Mouse (Mus musculus): ENCODE data around the gene Fap. TPM values are rescaled to one million over a fixed set of nuclear protein-coding genes. Genes with fewer than 3 reads are reported as not detected.
A peak's percentile ranks its signal among the peaks of the same experiment; 100 is the strongest.

The Fap gene
- polyA plus RNA-seq, 1 experiment from 2014 or later, result 4.6 TPM

DNA sequence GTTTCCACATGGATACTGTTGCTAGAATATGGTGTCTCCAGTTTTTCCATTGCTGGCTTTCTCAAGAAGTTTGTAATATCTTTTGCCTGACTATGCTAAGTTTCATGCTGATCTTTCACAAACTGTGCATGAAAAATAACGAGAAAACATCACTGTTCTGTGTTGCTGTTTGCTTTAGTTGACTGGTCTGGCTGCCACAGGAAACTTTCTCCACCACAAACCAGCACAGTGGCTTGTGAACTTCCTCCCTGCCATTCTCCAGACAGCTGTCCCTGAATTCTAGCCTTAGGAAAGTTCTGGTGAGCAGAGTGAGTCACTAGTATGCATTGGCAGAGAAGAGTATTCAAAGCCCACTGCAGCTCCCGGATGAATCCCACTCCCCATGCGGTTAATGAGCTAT lies 1.1 kb upstream of the Fap start:
- no peak for ATAC-seq (replicated peaks; ENCODE audit: insufficient number of reproducible peaks, insufficient read depth, low FRiP score, low read depth)
- WGBS, result 70% methylated on average over 3 of the region's 3 CpGs

DNA sequence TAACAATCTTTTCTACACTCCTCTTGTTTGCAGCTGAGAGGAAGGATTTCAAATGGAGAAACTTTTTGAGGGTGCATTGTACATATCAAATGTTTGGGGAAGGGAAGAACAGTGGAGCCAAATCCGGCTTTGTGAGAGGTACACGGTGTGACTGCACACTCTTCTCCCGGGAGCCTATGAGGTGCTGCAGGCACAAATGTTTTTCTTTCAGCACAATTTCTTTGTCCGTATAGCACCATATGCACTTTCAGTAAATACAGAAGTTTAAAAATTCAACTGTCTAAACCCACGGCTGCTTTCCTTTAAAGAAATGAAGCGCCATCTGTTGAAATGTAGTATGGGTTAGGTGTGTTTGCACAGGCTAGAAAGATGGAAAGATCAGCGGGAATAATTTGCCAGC lies 375 bp upstream of the Fap start:
- no peak overlapping the region for H3K9ac ChIP-seq
- WGBS, result 68% methylated on average over 7 of the region's 7 CpGs
- H3K4me2 ChIP-seq, result no peak overlapping the region
- H3K4me3 ChIP-seq, result no peak overlapping the region
- H3K9me3 ChIP-seq (replicated peaks), result no peaks in the 10 kb centered on the region
- H3K4me1 ChIP-seq (replicated peaks), result no peaks in the 10 kb centered on the region
- H3K36me3 ChIP-seq, result no peaks in the 10 kb centered on the region
- 0 out of 2 replicates have a peak overlapping the region, but pooled peaks have one; percentile 68 for H3K27ac ChIP-seq
- no peak for ATAC-seq (replicated peaks; ENCODE audit: insufficient number of reproducible peaks, insufficient read depth, low FRiP score, low read depth)
- no peaks in the 10 kb centered on the region for H3K27me3 ChIP-seq

More for the DNA sequence above, 1.1 kb upstream of the Fap start:
- no peaks in the 10 kb centered on the region for H3K36me3 ChIP-seq
- H3K9me3 ChIP-seq (replicated peaks), result no peaks in the 10 kb centered on the region
- H3K4me2 ChIP-seq, result no peak overlapping the region
- H3K4me1 ChIP-seq (replicated peaks), result no peaks in the 10 kb centered on the region
- no peaks in the 10 kb centered on the region for H3K27me3 ChIP-seq
- no peak overlapping the region for H3K9ac ChIP-seq
- no peak overlapping the region for H3K27ac ChIP-seq
- H3K4me3 ChIP-seq, result no peak overlapping the region

DNA sequence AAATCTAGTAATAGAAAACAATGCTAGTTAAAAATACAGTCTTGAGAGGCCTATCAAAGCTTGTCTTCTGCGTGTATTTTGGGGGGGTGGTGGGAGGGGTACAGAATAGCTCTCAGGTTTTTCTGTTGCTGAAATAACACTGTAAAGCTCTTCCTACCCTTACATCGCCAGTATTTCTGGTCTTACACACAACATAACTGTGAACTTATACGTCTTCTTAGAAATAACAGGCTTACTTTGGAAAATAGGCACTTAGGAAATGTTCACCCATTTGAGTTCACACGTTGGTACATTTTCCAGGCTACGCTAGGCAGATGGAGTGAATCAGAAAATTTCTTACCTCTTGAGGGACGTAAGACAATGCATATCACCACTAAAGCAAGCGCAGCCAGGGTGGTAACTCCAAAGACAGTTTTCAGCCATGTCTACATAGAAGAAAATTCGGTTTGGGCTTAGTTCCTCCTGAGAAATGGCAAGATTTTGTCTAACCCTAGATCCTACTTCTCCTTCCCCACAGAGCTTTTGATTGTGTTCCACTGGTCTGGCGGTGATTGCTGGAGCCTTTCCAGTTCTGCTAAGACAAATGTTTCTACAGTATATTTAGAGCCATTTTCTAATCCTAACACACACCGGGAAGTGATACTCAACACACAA lies 649 bp downstream of the Fap start:
- Histone ChIP-seq H3K9me3 (replicated peaks) (no peaks in the 10 kb centered on the region), H3K36me3 (no peaks in the 10 kb centered on the region), H3K4me3 (peak overlapping the region; percentile 30), H3K4me2 (peak overlapping the region; percentile 21; the same call in 1 of the 2 replicates), H3K4me1 (replicated peaks) (no peaks in the 10 kb centered on the region), H3K27ac (peak overlapping the region; percentile 68; the same call in 1 of the 2 replicates), H3K27me3 (no peaks in the 10 kb centered on the region), H3K9ac (no peak overlapping the region)
- WGBS, result 69% methylated on average over 10 of the region's 10 CpGs
- ATAC-seq (replicated peaks; ENCODE audit: insufficient number of reproducible peaks, insufficient read depth, low FRiP score, low read depth), result no peak

DNA sequence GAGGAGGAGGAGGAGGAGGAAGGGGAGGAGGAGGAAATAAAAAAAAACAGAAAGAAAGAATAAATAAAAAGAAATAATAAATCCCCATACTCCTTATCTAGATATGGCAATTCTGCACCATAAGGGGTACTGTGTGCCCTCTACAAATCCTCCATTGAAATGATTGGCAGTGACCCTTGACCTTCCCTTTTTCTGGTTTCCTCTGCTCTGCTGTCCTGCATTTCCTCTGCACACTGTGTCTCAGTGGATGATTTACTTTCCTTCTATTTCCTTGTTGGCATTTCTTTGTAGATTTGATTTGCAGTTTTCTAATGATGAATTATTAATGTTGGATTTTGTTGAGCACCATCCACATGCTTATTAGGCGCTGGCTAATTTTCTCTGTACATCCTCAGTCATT lies 9.2 kb downstream of the Fap start:
- Histone ChIP-seq H3K27ac (no peak overlapping the region), H3K36me3 (no peaks in the 10 kb centered on the region), H3K27me3 (no peaks in the 10 kb centered on the region), H3K9me3 (replicated peaks) (no peaks in the 10 kb centered on the region), H3K4me1 (replicated peaks) (no peaks in the 10 kb centered on the region), H3K4me2 (no peak overlapping the region), H3K4me3 (no peak overlapping the region), H3K9ac (no peak overlapping the region)
- 77% methylated on average over 1 of the region's 1 CpGs for WGBS
- no peak for ATAC-seq (replicated peaks; ENCODE audit: insufficient number of reproducible peaks, insufficient read depth, low FRiP score, low read depth)

DNA sequence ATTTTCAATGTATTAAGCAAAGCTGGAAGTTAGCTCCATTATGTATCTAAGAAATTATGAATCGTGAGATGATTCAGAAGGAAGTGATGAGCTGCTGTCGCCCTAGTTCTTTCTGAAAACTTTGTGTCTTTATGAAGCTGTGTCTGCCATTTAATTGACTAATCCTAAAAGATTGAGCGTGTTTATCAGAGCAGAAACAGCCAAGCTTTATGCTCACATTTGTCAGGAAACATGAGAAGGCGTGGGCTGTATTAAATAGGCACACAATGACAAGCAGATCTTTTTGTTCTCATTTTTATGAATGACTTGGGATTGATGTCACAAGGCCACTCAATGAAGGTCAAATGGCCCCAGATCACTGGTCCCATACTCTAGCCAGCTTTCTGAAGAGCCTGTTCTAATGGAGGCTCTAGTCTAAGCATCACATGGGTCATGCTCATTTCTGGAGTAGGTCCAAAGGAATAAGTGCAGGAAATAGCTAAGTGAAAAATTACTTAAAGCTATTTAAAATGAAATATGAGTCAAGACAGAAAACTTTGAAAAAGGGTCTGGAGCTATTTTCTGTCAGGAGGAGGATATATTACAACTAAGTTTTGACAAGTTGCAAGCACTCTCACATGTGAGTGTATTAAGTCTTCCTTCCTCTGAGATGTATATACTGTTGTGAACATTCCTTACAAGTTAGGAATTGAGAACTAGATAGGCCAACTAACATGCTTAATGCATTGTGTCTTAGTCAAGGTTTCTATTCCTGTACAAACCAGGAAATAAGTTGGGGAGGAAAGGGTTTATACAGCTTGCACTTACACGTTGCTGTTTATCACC lies 11.0 kb downstream of the Fap start:
- Histone ChIP-seq H3K27me3 (no peaks in the 10 kb centered on the region), H3K4me2 (no peak overlapping the region), H3K27ac (no peak overlapping the region), H3K4me3 (no peak overlapping the region), H3K9ac (no peak overlapping the region), H3K9me3 (replicated peaks) (no peaks in the 10 kb centered on the region), H3K36me3 (no peaks in the 10 kb centered on the region), H3K4me1 (replicated peaks) (no peaks in the 10 kb centered on the region)
- 68% methylated on average over 5 of the region's 5 CpGs for WGBS
- ATAC-seq (replicated peaks; ENCODE audit: insufficient number of reproducible peaks, insufficient read depth, low FRiP score, low read depth), result no peak

DNA sequence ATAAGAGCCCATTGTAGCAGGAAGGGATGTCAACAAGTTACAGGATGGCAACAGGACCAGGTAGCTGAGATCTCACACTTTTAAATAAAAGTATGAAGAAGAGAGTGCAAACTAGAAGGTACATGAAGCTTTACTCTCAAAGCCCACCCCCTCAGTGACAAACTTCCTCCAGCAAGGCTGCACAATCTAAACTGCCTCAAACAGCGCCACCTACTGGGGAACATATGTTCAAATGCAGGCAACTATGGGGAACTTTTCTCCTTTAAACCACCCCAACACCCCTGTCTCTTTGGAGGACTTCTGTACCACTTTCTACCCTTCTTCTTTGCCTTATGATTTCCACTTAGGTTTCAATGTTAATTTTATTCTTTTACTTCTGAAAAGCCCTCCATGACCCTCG lies 16.5 kb downstream of the Fap start:
- H3K27me3 ChIP-seq, result no peaks in the 10 kb centered on the region

DNA sequence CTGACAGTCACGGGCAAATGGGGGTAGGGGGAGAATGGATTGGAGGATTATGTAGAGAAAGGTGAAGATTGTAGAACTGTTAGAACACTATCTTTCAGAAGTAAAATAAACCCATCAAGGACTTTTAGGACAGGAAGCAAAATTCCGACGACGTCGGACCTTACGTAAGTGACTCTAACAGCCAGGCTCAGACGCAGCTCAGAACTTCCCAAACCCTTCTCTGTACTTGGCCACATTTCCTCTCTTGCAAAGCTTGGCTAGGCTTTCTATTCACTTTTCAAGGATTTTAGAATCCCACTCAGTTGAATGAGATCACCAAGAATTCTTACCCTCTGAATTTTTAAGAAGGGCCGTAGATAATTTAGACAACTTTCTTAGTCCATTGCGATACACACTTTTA lies 17.5 kb downstream of the Fap start:
- Histone ChIP-seq H3K27ac (no peak overlapping the region), H3K9me3 (replicated peaks) (no peaks in the 10 kb centered on the region), H3K36me3 (no peaks in the 10 kb centered on the region), H3K9ac (no peak overlapping the region), H3K4me3 (no peak overlapping the region), H3K4me2 (no peak overlapping the region), H3K4me1 (replicated peaks) (no peaks in the 10 kb centered on the region), H3K27me3 (no peaks in the 10 kb centered on the region)
- WGBS, result 80% methylated on average over 9 of the region's 9 CpGs
- ATAC-seq (replicated peaks; ENCODE audit: insufficient number of reproducible peaks, insufficient read depth, low FRiP score, low read depth), result no peak

More for the DNA sequence above, 16.5 kb downstream of the Fap start:
- 71% methylated on average over 2 of the region's 2 CpGs for WGBS
- Histone ChIP-seq H3K9ac (no peak overlapping the region), H3K27ac (no peak overlapping the region), H3K4me1 (replicated peaks) (no peaks in the 10 kb centered on the region), H3K9me3 (replicated peaks) (no peaks in the 10 kb centered on the region), H3K36me3 (no peaks in the 10 kb centered on the region), H3K4me2 (no peak overlapping the region), H3K4me3 (no peak overlapping the region)
- ATAC-seq (replicated peaks; ENCODE audit: insufficient number of reproducible peaks, insufficient read depth, low FRiP score, low read depth), result no peak

DNA sequence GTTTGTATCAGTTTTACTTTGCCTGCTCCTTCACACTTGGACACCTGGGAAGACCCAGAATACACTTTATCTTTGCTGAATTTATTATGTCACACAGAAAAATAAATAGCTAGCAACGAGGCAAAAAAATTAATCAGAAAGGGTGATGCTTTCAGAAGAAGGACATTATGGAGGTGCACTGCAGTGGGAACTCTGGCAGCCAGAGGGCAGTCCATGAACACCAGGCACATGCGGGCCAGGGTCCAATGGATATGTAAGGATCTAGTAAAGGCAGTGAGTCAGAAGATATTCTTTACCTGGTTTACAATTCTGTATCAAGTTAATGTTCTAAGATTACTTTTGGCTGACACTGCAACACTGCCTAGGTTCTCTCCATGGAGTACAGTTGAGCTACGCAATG lies 24.2 kb downstream of the Fap start:
- ATAC-seq (replicated peaks; ENCODE audit: insufficient number of reproducible peaks, insufficient read depth, low FRiP score, low read depth), result no peak
- H3K9ac ChIP-seq, result no peak overlapping the region
- no peaks in the 10 kb centered on the region for H3K36me3 ChIP-seq
- no peaks in the 10 kb centered on the region for H3K4me1 ChIP-seq (replicated peaks)
- WGBS, result 76% methylated on average over 3 of the region's 3 CpGs
- no peak overlapping the region for H3K27ac ChIP-seq
- no peaks in the 10 kb centered on the region for H3K9me3 ChIP-seq (replicated peaks)
- no peak overlapping the region for H3K4me2 ChIP-seq
- H3K27me3 ChIP-seq, result no peaks in the 10 kb centered on the region
- no peak overlapping the region for H3K4me3 ChIP-seq

DNA sequence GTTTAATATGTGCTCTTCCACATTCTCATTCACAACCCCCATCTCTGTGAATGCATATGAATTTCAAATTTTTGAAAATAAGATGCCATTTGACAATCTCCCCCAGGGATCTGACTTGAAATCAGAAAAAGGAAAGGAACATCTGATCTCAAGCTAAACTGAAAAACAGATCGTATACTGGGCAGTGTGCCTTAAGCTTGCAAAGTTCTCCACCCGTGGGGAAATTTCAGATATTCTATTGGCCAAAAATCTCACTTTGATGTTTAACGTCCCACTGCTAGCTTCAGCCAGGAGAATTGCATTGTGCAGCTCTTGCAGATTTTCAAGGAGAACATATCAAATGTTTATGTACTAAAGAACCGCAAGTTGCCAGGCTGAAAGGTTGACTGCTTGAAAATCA lies 24.7 kb downstream of the Fap start:
- Histone ChIP-seq H3K4me1 (replicated peaks) (no peaks in the 10 kb centered on the region), H3K27ac (no peak overlapping the region), H3K36me3 (no peaks in the 10 kb centered on the region), H3K9ac (no peak overlapping the region), H3K4me2 (no peak overlapping the region), H3K4me3 (no peak overlapping the region), H3K9me3 (replicated peaks) (no peaks in the 10 kb centered on the region), H3K27me3 (no peaks in the 10 kb centered on the region)
- 70% methylated on average over 4 of the region's 4 CpGs for WGBS
- ATAC-seq (replicated peaks; ENCODE audit: insufficient number of reproducible peaks, insufficient read depth, low FRiP score, low read depth), result no peak

DNA sequence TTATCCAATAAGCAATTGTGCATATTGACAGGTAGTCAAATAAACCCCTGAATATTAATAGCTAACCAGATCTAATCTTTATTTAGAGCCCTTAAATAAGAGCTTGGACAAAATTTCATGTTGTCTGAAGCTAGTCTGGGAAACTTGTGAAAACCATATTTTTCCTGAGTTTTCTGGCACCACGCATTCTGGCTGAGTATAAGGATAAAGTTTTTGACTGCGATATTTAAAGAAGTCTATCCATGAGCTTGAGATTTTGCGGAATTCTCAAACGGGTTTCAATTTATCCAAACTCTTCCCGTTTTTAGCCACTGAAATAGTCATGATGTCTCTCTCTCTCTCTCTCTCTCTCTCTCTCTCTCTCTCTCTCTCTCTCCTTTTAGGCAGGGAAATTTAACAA lies 25.8 kb downstream of the Fap start:
- Histone ChIP-seq H3K4me3 (no peak overlapping the region), H3K27me3 (no peaks in the 10 kb centered on the region), H3K27ac (no peak overlapping the region), H3K4me1 (replicated peaks) (no peaks in the 10 kb centered on the region), H3K36me3 (no peaks in the 10 kb centered on the region), H3K4me2 (no peak overlapping the region), H3K9me3 (replicated peaks) (no peaks in the 10 kb centered on the region), H3K9ac (no peak overlapping the region)
- whole genome bisulfite sequencing, result 89% methylated on average over 5 of the region's 5 CpGs
- no peak for ATAC-seq (replicated peaks; ENCODE audit: insufficient number of reproducible peaks, insufficient read depth, low FRiP score, low read depth)

DNA sequence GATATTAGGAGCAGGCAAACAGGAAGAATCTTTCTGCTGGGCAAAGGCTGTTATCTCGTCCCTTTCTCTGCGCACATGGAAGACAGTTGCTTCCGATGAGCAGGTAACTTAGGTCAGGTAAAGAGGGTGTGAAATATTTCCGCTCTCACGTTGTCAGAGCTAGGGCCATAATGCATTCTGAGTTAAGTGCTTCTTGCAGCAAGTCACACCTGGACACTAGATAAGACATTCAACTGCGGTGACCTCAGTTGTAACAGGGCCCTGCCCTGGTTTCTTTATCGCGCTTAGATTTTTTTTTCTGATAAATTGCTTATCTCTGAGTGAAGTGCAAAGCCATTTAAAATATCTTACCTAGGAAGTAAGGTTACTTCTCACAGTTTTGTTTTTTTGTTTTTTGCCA lies 38.4 kb downstream of the Fap start:
- H3K9ac ChIP-seq, result no peak overlapping the region
- no peaks in the 10 kb centered on the region for H3K27me3 ChIP-seq
- no peak for ATAC-seq (replicated peaks; ENCODE audit: insufficient number of reproducible peaks, insufficient read depth, low FRiP score, low read depth)
- no peak overlapping the region for H3K4me3 ChIP-seq
- H3K9me3 ChIP-seq (replicated peaks), result no peaks in the 10 kb centered on the region
- no peak overlapping the region for H3K4me2 ChIP-seq
- no peaks in the 10 kb centered on the region for H3K36me3 ChIP-seq
- WGBS, result 60% methylated on average over 8 of the region's 8 CpGs
- no peak overlapping the region for H3K27ac ChIP-seq
- no peaks in the 10 kb centered on the region for H3K4me1 ChIP-seq (replicated peaks)

DNA sequence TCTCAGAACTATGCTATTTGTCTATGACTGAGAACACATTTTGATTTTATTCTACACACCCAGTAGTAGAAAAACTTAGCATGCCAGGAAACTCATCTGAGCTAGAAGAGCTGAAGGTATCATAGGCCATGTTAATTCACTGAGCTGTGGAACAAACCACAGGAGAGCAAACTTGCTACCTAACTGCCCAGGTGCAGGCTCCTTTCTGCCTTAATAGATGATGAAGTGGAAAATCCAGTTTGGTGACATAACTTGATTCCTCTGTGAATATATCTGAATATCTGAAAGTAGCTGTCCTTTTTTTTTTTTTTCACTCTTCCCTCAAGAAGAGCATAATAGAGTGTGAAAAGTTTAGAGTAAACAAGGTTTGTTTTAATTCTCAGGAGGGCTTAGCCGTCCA lies 42.8 kb downstream of the Fap start:
- ATAC-seq (replicated peaks; ENCODE audit: insufficient number of reproducible peaks, insufficient read depth, low FRiP score, low read depth), result no peak
- Histone ChIP-seq H3K4me2 (no peak overlapping the region), H3K4me1 (replicated peaks) (no peaks in the 10 kb centered on the region), H3K9ac (no peak overlapping the region), H3K36me3 (no peaks in the 10 kb centered on the region), H3K27me3 (no peaks in the 10 kb centered on the region), H3K27ac (no peak overlapping the region), H3K4me3 (no peak overlapping the region), H3K9me3 (replicated peaks) (no peaks in the 10 kb centered on the region)
- 62% methylated on average over 1 of the region's 1 CpGs for WGBS
